Mouse (Mus musculus): Measurements from ENCODE around the gene Olfr669. TPM values are rescaled to one million over a fixed set of nuclear protein-coding genes. Genes with fewer than 3 reads are reported as not detected.

Olfr669 gene
- not detected in 2 replicates for polyA plus RNA-seq (2015; fragmentation: Nextera tagmentation; extraction: Ambion mirVana)

GRCm38 (mm10) chr7:104933940-104934339 lies at the start of gene Olfr669:
Olfr669 (plus strand) TSS chr7:104934240.

GRCm38 (mm10) chr7:104895852-104896251 lies 38.2 kb upstream of the Olfr669 start, which contains the start of gene Olfr666:
Olfr666 (minus strand) TSS chr7:104895952.

GRCm38 (mm10) chr7:104921382-104921781 lies 12.7 kb upstream of the Olfr669 start, which contains the start of gene Olfr667:
Olfr667 (minus strand) TSS chr7:104921482.

GRCm38 (mm10) chr7:104927957-104928356 lies 6.1 kb upstream of the Olfr669 start, which contains the start of gene Olfr668:
Olfr668 (minus strand) TSS chr7:104928057.

GRCm38 (mm10) chr7:104962520-104962919 lies 28.5 kb downstream of the Olfr669 start, which contains the start of gene Olfr670:
Olfr670 (minus strand) TSS chr7:104962620.

GRCm38 (mm10) chr7:104979026-104979425 lies 45.0 kb downstream of the Olfr669 start, which contains the start of gene Olfr671:
Olfr671 (minus strand) TSS chr7:104979126.

Other genes with a start within 250 kb of the Olfr669 start
- not detected in 2 replicates for gene Olfr661, start 247.7 kb upstream of the Olfr669 start, polyA plus RNA-seq (2015; fragmentation: Nextera tagmentation; extraction: Ambion mirVana)
- not detected in 2 replicates for gene Usp17le, start 156.8 kb upstream of the Olfr669 start, polyA plus RNA-seq (2015; fragmentation: Nextera tagmentation; extraction: Ambion mirVana)
- not detected in 2 replicates for gene Usp17lb, start 91.6 kb upstream of the Olfr669 start, polyA plus RNA-seq (2015; fragmentation: Nextera tagmentation; extraction: Ambion mirVana)
- not detected in 2 replicates for gene Usp17la, start 77.2 kb upstream of the Olfr669 start, polyA plus RNA-seq (2015; fragmentation: Nextera tagmentation; extraction: Ambion mirVana)
- not detected in 2 replicates for gene Olfr665, start 56.2 kb upstream of the Olfr669 start, polyA plus RNA-seq (2015; fragmentation: Nextera tagmentation; extraction: Ambion mirVana)
- gene Olfr666, start 38.3 kb upstream of the Olfr669 start, polyA plus RNA-seq (2015; fragmentation: Nextera tagmentation; extraction: Ambion mirVana), result not detected in 2 replicates
- not detected in 2 replicates for gene Olfr667, start 12.8 kb upstream of the Olfr669 start, polyA plus RNA-seq (2015; fragmentation: Nextera tagmentation; extraction: Ambion mirVana)
- gene Olfr668, start 6.2 kb upstream of the Olfr669 start, polyA plus RNA-seq (2015; fragmentation: Nextera tagmentation; extraction: Ambion mirVana), result not detected in 2 replicates
- gene Olfr670, start 28.4 kb downstream of the Olfr669 start, polyA plus RNA-seq (2015; fragmentation: Nextera tagmentation; extraction: Ambion mirVana), result not detected in 2 replicates
- gene Olfr671, start 44.9 kb downstream of the Olfr669 start, polyA plus RNA-seq (2015; fragmentation: Nextera tagmentation; extraction: Ambion mirVana), result not detected in 2 replicates
- gene Olfr672, start 67.8 kb downstream of the Olfr669 start, polyA plus RNA-seq (2015; fragmentation: Nextera tagmentation; extraction: Ambion mirVana), result not detected in 2 replicates
- not detected in 2 replicates for gene Olfr675, start 94.2 kb downstream of the Olfr669 start, polyA plus RNA-seq (2015; fragmentation: Nextera tagmentation; extraction: Ambion mirVana)
- not detected in 2 replicates for gene Olfr676, start 98.5 kb downstream of the Olfr669 start, polyA plus RNA-seq (2015; fragmentation: Nextera tagmentation; extraction: Ambion mirVana)
- gene Olfr677, start 117.1 kb downstream of the Olfr669 start, polyA plus RNA-seq (2015; fragmentation: Nextera tagmentation; extraction: Ambion mirVana), result not detected in 2 replicates
- gene Olfr678, start 130.2 kb downstream of the Olfr669 start, polyA plus RNA-seq (2015; fragmentation: Nextera tagmentation; extraction: Ambion mirVana), result not detected in 2 replicates
- gene Olfr679, start 147.0 kb downstream of the Olfr669 start, polyA plus RNA-seq (2015; fragmentation: Nextera tagmentation; extraction: Ambion mirVana), result not detected in 2 replicates
- gene Olfr680-ps1, start 158.6 kb downstream of the Olfr669 start, polyA plus RNA-seq (2015; fragmentation: Nextera tagmentation; extraction: Ambion mirVana), result not detected in 2 replicates
- gene Olfr681, start 182.6 kb downstream of the Olfr669 start, polyA plus RNA-seq (2015; fragmentation: Nextera tagmentation; extraction: Ambion mirVana), result not detected in 2 replicates
- not detected in 2 replicates for gene Olfr683, start 212.8 kb downstream of the Olfr669 start, polyA plus RNA-seq (2015; fragmentation: Nextera tagmentation; extraction: Ambion mirVana)
- not detected in 2 replicates for gene Olfr684, start 229.4 kb downstream of the Olfr669 start, polyA plus RNA-seq (2015; fragmentation: Nextera tagmentation; extraction: Ambion mirVana)